In genomic region chr11:114194055-114194706, GRCm38 (mm10) we compare ENCODE assay signal across 13 mouse cellular contexts.
DNase-seq lines count a peak whose midpoint lies in the region; ATAC-seq and TF ChIP-seq lines count a peak whose summit lies in the region.
"Had no signal": no experiment of that assay in that cellular context is flagged by ENCODE, and none has a peak within 500 bp of the region (broad histone marks: within the 10 kb centered on the region; RNA-seq: fewer than 3 reads in every experiment).

No protein-coding gene starts in this region.

- WGBS in forebrain, postnatal 0 days: 58% methylated on average over 16 of the region's 16 CpGs
- 52% methylated on average over 16 of the region's 16 CpGs for WGBS in forebrain, embryonic 11.5 days
- WGBS in lung, embryonic 14.5 days: 51% methylated on average over 16 of the region's 16 CpGs

- no peak for ATAC-seq in forebrain, postnatal 0 days
- no peak for ATAC-seq in forebrain, embryonic 11.5 days (replicated peaks; ENCODE audit: low FRiP score)
- no peak for ATAC-seq in lung, embryonic 14.5 days (ENCODE audit: insufficient read depth)
- peak; percentile 90 for ATAC-seq in granulocyte monocyte progenitor cell, adult 5-6 weeks (replicated peaks; ENCODE audit: poor library complexity, severe bottlenecking)
- ATAC-seq in activated CD4-positive, CD25-positive, alpha-beta regulatory T cell, adult 4 months: no peak
- no peak for ATAC-seq in megakaryocyte-erythroid progenitor cell, adult 5-6 weeks (replicated peaks; ENCODE audit: low FRiP score, low TSS enrichment, poor library complexity, severe bottlenecking)

- H3K27me3 ChIP-seq in forebrain, postnatal 0 days (ENCODE audit: insufficient read depth, low read length): no peaks in the 10 kb centered on the region
- no peaks in the 10 kb centered on the region for H3K27me3 ChIP-seq in forebrain, embryonic 11.5 days (ENCODE audit: control insufficient read depth, insufficient read depth, low read length)
- no peaks in the 10 kb centered on the region for H3K27me3 ChIP-seq in lung, embryonic 14.5 days (ENCODE audit: insufficient read depth, low read length)
- peaks cover 10% of the 10 kb centered on the region; the same call in 1 of the 2 replicates for H3K27me3 ChIP-seq in E14TG2a.4 (ENCODE audit: insufficient read depth, low read length)

- H3K9ac ChIP-seq in forebrain, postnatal 0 days: no peak overlapping the region
- no peak overlapping the region for H3K9ac ChIP-seq in forebrain, embryonic 11.5 days (ENCODE audit: low read length)
- H3K9ac ChIP-seq in lung, embryonic 14.5 days: no peak overlapping the region

- no peak overlapping the region for H3K4me3 ChIP-seq in forebrain, postnatal 0 days (ENCODE audit: low read depth, low read length)
- no peak overlapping the region for H3K4me3 ChIP-seq in forebrain, embryonic 11.5 days (ENCODE audit: low read depth, low read length)
- H3K4me3 ChIP-seq in lung, embryonic 14.5 days (ENCODE audit: low read depth, low read length): no peak overlapping the region
- H3K4me3 ChIP-seq in E14TG2a.4 (replicated peaks; ENCODE audit: low read length): peak overlapping the region; percentile 55

- DNase-seq in forebrain, postnatal 0 days: no peak
- DNase-seq in forebrain, embryonic 11.5 days (ENCODE audit: low spot score): no peak
- DNase-seq in lung, embryonic 14.5 days: peak; percentile 37
- no peak for DNase-seq in lung, postnatal 14 days
- DNase-seq: adrenal gland, postnatal 10 days; cerebellum, postnatal 36 days; gastrocnemius, postnatal 36 days; kidney, adult 2 months; thymus, postnatal 36 days had no signal

- TF ChIP-seq CTCF in forebrain, postnatal 0 days (IDR thresholded peaks at IDR 0.05; ENCODE audit: low read depth): peak; percentile 35; the same call in 1 of the 2 replicates
- peak; percentile 43 for TF ChIP-seq CTCF in lung, embryonic 14.5 days (IDR thresholded peaks at IDR 0.05; ENCODE audit: low read depth)
- peak; percentile 25 for TF ChIP-seq CTCF in E14TG2a.4 (conservative IDR thresholded peaks at IDR 0.05; ENCODE audit: low read length)

- no peak overlapping the region for H3K27ac ChIP-seq in forebrain, postnatal 0 days (ENCODE audit: low read depth, low read length)
- H3K27ac ChIP-seq in forebrain, embryonic 11.5 days (ENCODE audit: low read depth, low read length): no peak overlapping the region
- no peak overlapping the region for H3K27ac ChIP-seq in lung, embryonic 14.5 days (ENCODE audit: low read depth)

- peaks cover 12% of the 10 kb centered on the region for H3K4me1 ChIP-seq in forebrain, postnatal 0 days (ENCODE audit: insufficient read depth)
- peaks cover 2% of the 10 kb centered on the region; the same call in 1 of the 2 replicates for H3K4me1 ChIP-seq in forebrain, embryonic 11.5 days (replicated peaks; ENCODE audit: control insufficient read depth, insufficient read depth, low read length)
- H3K4me1 ChIP-seq in lung, embryonic 14.5 days (ENCODE audit: insufficient read depth): peaks cover 3% of the 10 kb centered on the region; the same call in 1 of the 2 replicates
- peaks cover 33% of the 10 kb centered on the region for H3K4me1 ChIP-seq in E14TG2a.4 (replicated peaks; ENCODE audit: low read depth, low read length)

- no peak overlapping the region for H3K4me2 ChIP-seq in forebrain, postnatal 0 days (ENCODE audit: low read depth)
- H3K4me2 ChIP-seq in forebrain, embryonic 11.5 days (ENCODE audit: low read depth, low read length, severe bottlenecking): no peak overlapping the region
- H3K4me2 ChIP-seq in lung, embryonic 14.5 days: no peak overlapping the region

- no peaks in the 10 kb centered on the region for H3K9me3 ChIP-seq in forebrain, postnatal 0 days (ENCODE audit: low read length)
- H3K9me3 ChIP-seq in forebrain, embryonic 11.5 days (ENCODE audit: control insufficient read depth, low read length): no peaks in the 10 kb centered on the region
- H3K9me3 ChIP-seq in lung, embryonic 14.5 days (ENCODE audit: low read depth, low read length): peaks cover 7% of the 10 kb centered on the region; the same call in 1 of the 2 replicates
- peaks cover 7% of the 10 kb centered on the region for H3K9me3 ChIP-seq in E14TG2a.4 (ENCODE audit: low read length)

- no peaks in the 10 kb centered on the region for H3K36me3 ChIP-seq in forebrain, postnatal 0 days (ENCODE audit: insufficient read depth)
- H3K36me3 ChIP-seq in forebrain, embryonic 11.5 days (ENCODE audit: control insufficient read depth, insufficient read depth, low read length): no peaks in the 10 kb centered on the region
- H3K36me3 ChIP-seq in lung, embryonic 14.5 days (ENCODE audit: insufficient read depth): no peaks in the 10 kb centered on the region
- H3K36me3 ChIP-seq in E14TG2a.4 (ENCODE audit: insufficient read depth, low read length): no peaks in the 10 kb centered on the region
